Mouse (Mus musculus) ES-Bruce4 (cell line): ENCODE data around the gene Amph.

Experiments used
- CTCF ChIP-seq: IDR thresholded peaks from one replicate; pipeline ENCODE4 v1.8.1; 2011; ENCODE audit warnings: low read depth, low read length
- EP300 ChIP-seq: IDR thresholded peaks from 2 replicates; pipeline ENCODE4 v1.6.1; 2011; ENCODE audit warnings: low read depth, low read length; ENCODE audit not compliant: insufficient read depth
- POLR2A ChIP-seq: IDR thresholded peaks from one replicate; pipeline ENCODE4 v1.8.1; 2011; ENCODE audit warnings: low read length; ENCODE audit not compliant: insufficient read depth

GRCm38 (mm10) chr13:19182259-19182658, 234.3 kb downstream of the Amph start:
- TF ChIP-seq CTCF: no peak
- TF ChIP-seq POLR2A: no peak
- TF ChIP-seq EP300: no peak
